Mouse (Mus musculus) midbrain, embryonic 11.5 days (tissue): ENCODE data around the gene Srebf1. TPM values are rescaled to one million over a fixed set of nuclear protein-coding genes. Genes with fewer than 3 reads are reported as not detected.
A peak's percentile ranks its signal among the peaks of the same experiment; 100 is the strongest.

ENCODE experiments used
- ATAC-seq: fragments of 200-750 bp; cut with Nextera tagmentation; 2 replicates; pipeline ENCODE4 v1.8.0; 2017; ENCODE audit warnings: moderate TSS enrichment, moderate library complexity; ENCODE audit not compliant: low FRiP score
- DNase-seq: peaks from one replicate; pipeline ENCODE4 v3.0.0; 2015; ENCODE audit warnings: low spot score; ENCODE audit errors: missing footprints
- H3K27ac ChIP-seq: fragments of 300-500 bp; sonication (generic); 2 replicates; pipeline ENCODE4 v1.5.1; 2014; ENCODE audit warnings: low read depth, low read length
- H3K27me3 ChIP-seq: fragments of 300-500 bp; sonication (generic); 2 replicates; pipeline ENCODE4 v1.6.1; 2014; ENCODE audit warnings: mild to moderate bottlenecking, low read length, moderate library complexity, mixed read lengths; ENCODE audit not compliant: control insufficient read depth, insufficient read depth
- H3K36me3 ChIP-seq: fragments of 300-500 bp; sonication (generic); 2 replicates; pipeline ENCODE4 v1.6.1; 2014; ENCODE audit warnings: mild to moderate bottlenecking, low read length, moderate library complexity, mixed read lengths; ENCODE audit not compliant: control insufficient read depth, insufficient read depth
- H3K4me1 ChIP-seq: fragments of 300-500 bp; sonication (generic); 2 replicates; pipeline ENCODE4 v1.6.1; 2014; ENCODE audit warnings: low read length; ENCODE audit not compliant: control insufficient read depth, insufficient read depth
- H3K4me2 ChIP-seq: fragments of 300-500 bp; sonication (generic); 2 replicates; pipeline ENCODE4 v1.6.1; 2014; ENCODE audit warnings: mild to moderate bottlenecking, moderate library complexity
- H3K4me3 ChIP-seq: fragments of 300-500 bp; sonication (generic); 2 replicates; pipeline ENCODE4 v1.5.1; 2014; ENCODE audit warnings: low read depth, low read length
- H3K9ac ChIP-seq: fragments of 300-500 bp; sonication (generic); 2 replicates; pipeline ENCODE4 v1.6.1; 2014; ENCODE audit warnings: low read length
- H3K9me3 ChIP-seq: fragments of 300-500 bp; sonication (generic); 2 replicates; pipeline ENCODE4 v1.6.1; 2016; ENCODE audit warnings: low read length; ENCODE audit not compliant: control insufficient read depth
- WGBS: fragments of 180-500 bp; shearing (Covaris S2); extraction: QIAGEN DNeasy Blood & Tissue Kit; methylation state at CpG from one replicate; pipeline ENCODE4 v1.1.7; 2014; 5-methylcytosine and 5-hydroxymethylcytosine counted together
- polyA plus RNA-seq: library from polyadenylated mRNA; unstranded; fragments of >200 nt; fragmentation: Nextera tagmentation; extraction: Ambion mirVana; gene quantifications from 2 replicates; pipeline ENCODE4 v1.2.1, GENCODE M21; 2014

Gene Srebf1
- polyA plus RNA-seq, 1 experiment from 2014 or later = 41.1 TPM

DNA sequence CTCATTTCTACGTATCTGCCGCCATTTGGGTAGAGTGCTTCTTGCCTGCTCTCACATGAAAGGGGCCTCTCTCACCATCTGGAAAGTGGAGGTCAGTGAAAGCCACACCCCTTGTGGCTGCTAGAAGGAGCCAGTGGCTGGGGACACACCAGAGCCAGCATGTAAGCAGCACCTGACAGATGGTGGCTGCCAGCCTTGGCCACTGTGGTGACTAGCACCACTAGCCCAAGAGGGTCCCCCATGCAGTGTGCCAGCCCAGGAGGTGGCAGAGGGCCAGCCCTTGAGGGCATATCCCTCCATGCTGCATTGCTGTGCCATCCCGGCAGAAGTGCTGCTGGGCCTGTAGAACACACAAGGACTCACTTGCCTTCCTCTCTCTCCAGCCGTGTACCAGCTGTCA is 28.8 kb downstream of the Srebf1 start:
- H3K27me3 ChIP-seq = no peaks in the 10 kb centered on the region
- H3K9me3 ChIP-seq = peaks cover 6% of the 10 kb centered on the region; the same call in 1 of the 2 replicates
- no peak overlapping the region for H3K27ac ChIP-seq
- no peaks in the 10 kb centered on the region for H3K4me1 ChIP-seq
- ATAC-seq (no peak), DNase-seq (no peak)
- no peak overlapping the region for H3K9ac ChIP-seq
- peaks cover 27% of the 10 kb centered on the region for H3K36me3 ChIP-seq
- no peak overlapping the region for H3K4me2 ChIP-seq
- 87% methylated on average over 4 of the region's 4 CpGs for WGBS
- H3K4me3 ChIP-seq = no peak overlapping the region

DNA sequence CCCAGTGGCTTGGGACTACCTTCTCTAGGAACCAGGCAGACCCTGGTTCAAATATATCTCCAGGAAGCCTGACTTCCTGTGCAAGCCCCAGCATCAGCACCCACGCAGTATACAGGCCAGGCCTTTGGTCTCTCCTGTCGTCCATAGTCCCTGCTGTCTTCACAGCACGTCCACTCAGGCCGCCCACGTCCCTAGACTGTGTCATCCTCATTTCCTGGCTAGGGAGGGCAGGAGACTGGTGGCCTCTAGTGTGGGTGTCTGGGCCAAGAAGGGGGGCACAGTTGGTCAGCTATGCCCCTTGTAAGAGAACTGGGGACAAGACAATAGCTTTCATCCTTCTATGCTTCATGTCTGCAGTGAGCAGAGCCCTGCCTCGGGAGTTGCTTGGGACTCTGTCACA is 29.8 kb downstream of the Srebf1 start:
- H3K9me3 ChIP-seq = peaks cover 6% of the 10 kb centered on the region; the same call in 1 of the 2 replicates
- H3K4me3 ChIP-seq = no peak overlapping the region
- H3K4me1 ChIP-seq = no peaks in the 10 kb centered on the region
- H3K27ac ChIP-seq = no peak overlapping the region
- no peak for ATAC-seq
- no peak for DNase-seq
- H3K9ac ChIP-seq = no peak overlapping the region
- H3K27me3 ChIP-seq = no peaks in the 10 kb centered on the region
- H3K36me3 ChIP-seq = peaks cover 32% of the 10 kb centered on the region
- WGBS = 80% methylated on average over 6 of the region's 6 CpGs
- H3K4me2 ChIP-seq = no peak overlapping the region

DNA sequence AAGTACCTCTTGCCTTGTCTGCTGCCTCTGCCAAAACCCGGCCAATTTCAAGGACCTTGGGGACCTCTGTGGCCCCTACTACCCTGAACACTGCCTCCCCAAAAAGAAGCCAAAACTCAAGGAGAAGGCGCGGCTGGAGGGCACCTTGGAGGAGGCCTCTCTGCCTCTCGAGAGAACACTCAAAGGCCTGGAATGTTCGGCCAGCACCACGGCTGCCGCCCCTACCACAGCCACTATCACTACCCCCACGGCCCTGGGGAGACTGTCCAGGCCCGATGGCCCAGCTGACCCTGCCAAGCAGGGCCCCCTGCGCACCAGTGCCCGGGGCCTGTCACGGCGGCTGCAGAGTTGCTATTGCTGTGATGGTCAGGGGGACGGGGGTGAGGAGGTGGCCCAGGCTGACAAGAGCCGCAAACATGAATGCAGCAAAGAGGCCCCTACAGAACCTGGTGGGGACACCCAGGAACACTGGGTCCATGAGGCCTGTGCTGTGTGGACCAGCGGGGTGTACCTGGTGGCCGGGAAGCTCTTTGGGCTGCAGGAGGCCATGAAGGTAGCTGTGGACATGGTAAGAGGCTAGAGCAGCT is 32.2 kb downstream of the Srebf1 start:
- H3K9me3 ChIP-seq = peaks cover 6% of the 10 kb centered on the region; the same call in 1 of the 2 replicates
- H3K9ac ChIP-seq = no peak overlapping the region
- H3K27me3 ChIP-seq = no peaks in the 10 kb centered on the region
- no peak overlapping the region for H3K4me3 ChIP-seq
- H3K4me1 ChIP-seq = peaks cover 1% of the 10 kb centered on the region; the same call in 1 of the 2 replicates
- no peak overlapping the region for H3K27ac ChIP-seq
- peaks cover 42% of the 10 kb centered on the region for H3K36me3 ChIP-seq
- WGBS = 91% methylated on average over 17 of the region's 17 CpGs
- ATAC-seq = no peak
- no peak overlapping the region for H3K4me2 ChIP-seq
- no peak for DNase-seq

DNA sequence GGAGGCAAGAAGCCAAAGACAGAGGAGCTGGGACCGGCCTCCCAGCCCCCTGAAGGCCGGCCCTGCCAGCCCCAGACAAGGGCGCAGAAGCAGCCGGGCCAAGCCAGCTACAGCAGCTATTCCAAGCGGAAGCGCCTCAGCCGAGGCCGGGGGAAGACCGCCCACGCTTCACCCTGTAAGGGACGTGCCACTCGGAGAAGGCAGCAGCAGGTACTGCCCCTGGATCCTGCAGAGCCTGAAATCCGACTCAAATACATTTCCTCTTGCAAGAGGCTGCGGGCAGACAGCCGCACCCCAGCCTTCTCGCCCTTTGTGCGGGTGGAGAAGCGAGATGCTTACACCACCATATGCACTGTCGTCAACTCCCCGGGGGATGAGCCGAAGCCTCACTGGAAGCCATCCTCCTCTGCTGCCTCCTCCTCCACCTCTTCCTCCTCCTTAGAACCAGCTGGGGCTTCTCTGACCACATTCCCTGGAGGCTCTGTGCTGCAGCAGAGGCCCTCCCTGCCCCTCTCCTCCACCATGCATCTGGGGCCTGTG is 32.8 kb downstream of the Srebf1 start:
- Histone ChIP-seq H3K9ac (no peak overlapping the region), H3K27ac (no peak overlapping the region; the same call in 1 of the 2 replicates), H3K4me2 (no peak overlapping the region), H3K36me3 (peaks cover 37% of the 10 kb centered on the region), H3K4me3 (no peak overlapping the region), H3K4me1 (peaks cover 7% of the 10 kb centered on the region), H3K9me3 (peaks cover 2% of the 10 kb centered on the region; the same call in 1 of the 2 replicates), H3K27me3 (no peaks in the 10 kb centered on the region)
- 91% methylated on average over 21 of the region's 21 CpGs for WGBS
- no peak for ATAC-seq
- no peak for DNase-seq

DNA sequence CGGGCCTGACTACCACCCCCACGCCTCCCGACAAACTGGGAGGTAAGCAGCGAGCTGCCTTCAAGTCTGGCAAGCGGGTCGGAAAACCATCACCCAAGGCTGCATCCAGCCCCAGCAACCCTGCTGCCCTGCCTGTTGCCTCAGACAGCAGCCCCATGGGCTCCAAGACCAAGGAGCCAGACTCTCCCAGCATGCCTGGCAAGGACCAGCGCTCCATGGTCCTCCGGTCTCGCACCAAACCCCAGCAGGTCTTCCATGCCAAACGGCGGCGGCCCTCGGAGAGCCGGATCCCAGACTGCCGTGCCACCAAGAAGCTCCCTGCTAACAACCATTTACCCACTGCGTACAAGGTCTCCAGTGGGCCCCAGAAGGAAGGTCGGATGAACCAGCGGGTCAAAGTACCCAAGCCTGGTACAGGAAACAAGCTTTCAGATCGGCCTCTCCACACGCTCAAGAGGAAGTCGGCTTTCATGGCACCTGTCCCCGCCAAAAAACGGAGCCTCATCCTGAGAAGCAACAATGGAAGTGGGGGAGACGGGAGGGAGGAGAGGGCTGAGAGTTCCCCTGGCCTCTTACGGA is 34.0 kb downstream of the Srebf1 start:
- Histone ChIP-seq H3K27me3 (no peaks in the 10 kb centered on the region), H3K36me3 (peaks cover 32% of the 10 kb centered on the region; the same call in 1 of the 2 replicates), H3K27ac (no peak overlapping the region), H3K4me3 (no peak overlapping the region), H3K9me3 (no peaks in the 10 kb centered on the region), H3K9ac (no peak overlapping the region), H3K4me2 (no peak overlapping the region), H3K4me1 (peaks cover 19% of the 10 kb centered on the region)
- ATAC-seq = no peak
- WGBS = 91% methylated on average over 25 of the region's 25 CpGs
- DNase-seq = no peak

DNA sequence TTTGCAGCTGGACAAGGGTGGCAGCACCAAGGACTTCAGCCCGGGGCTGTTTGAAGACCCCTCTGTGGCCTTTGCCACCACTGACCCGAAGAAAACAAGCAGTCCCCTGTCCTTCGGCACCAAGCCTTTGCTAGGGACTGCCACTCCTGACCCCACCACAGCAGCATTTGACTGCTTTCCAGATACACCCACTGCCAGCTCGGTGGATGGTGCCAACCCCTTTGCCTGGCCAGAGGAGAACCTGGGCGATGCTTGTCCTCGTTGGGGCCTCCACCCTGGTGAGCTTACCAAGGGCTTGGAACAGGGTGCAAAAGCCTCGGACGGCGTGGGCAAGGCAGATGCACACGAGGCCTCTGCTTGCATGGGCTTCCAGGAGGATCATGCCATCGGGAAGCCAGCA is 35.3 kb downstream of the Srebf1 start:
- Histone ChIP-seq H3K9ac (no peak overlapping the region), H3K27me3 (no peaks in the 10 kb centered on the region), H3K27ac (no peak overlapping the region), H3K4me3 (no peak overlapping the region), H3K9me3 (no peaks in the 10 kb centered on the region), H3K4me1 (peaks cover 32% of the 10 kb centered on the region), H3K4me2 (no peak overlapping the region), H3K36me3 (peaks cover 32% of the 10 kb centered on the region; the same call in 1 of the 2 replicates)
- WGBS = 95% methylated on average over 11 of the region's 11 CpGs
- no peak for DNase-seq
- no peak for ATAC-seq

DNA sequence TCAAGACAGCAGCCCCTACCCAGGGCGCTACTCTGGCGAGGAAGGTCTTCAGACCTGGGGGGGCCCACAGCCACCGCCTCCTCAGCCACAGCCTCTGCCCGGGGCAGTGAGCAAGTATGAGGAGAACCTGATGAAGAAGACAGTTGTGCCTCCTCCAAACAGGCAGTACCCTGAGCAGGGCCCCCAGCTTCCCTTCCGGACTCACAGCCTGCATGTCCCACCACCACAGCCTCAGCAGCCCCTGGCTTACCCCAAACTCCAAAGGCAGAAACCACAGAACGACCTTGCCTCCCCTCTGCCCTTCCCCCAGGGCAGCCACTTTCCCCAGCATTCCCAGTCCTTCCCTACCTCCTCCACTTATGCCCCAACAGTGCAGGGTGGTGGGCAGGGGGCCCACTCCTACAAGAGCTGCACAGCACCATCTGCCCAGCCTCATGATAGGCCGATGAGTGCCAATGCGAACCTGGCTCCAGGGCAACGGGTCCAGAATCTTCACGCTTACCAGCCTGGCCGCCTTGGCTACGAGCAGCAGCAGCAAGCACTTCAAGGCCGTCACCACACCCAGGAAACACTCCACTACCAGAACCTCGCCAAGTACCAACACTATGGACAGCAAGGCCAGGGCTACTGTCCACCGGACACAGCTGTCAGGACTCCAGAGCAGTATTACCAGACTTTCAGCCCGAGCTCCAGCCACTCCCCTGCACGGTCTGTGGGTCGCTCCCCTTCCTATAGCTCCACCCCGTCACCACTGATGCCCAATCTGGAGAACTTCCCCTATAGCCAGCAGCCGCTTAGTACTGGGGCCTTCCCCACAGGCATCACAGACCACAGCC is 36.8 kb downstream of the Srebf1 start:
- no peak overlapping the region for H3K27ac ChIP-seq
- H3K4me3 ChIP-seq = no peak overlapping the region
- ATAC-seq (no peak), DNase-seq (no peak)
- no peaks in the 10 kb centered on the region for H3K27me3 ChIP-seq
- peaks cover 25% of the 10 kb centered on the region; the same call in 1 of the 2 replicates for H3K36me3 ChIP-seq
- no peak overlapping the region for H3K9ac ChIP-seq
- no peaks in the 10 kb centered on the region for H3K9me3 ChIP-seq
- H3K4me2 ChIP-seq = no peak overlapping the region
- WGBS = 85% methylated on average over 20 of the region's 20 CpGs
- H3K4me1 ChIP-seq = peaks cover 36% of the 10 kb centered on the region

DNA sequence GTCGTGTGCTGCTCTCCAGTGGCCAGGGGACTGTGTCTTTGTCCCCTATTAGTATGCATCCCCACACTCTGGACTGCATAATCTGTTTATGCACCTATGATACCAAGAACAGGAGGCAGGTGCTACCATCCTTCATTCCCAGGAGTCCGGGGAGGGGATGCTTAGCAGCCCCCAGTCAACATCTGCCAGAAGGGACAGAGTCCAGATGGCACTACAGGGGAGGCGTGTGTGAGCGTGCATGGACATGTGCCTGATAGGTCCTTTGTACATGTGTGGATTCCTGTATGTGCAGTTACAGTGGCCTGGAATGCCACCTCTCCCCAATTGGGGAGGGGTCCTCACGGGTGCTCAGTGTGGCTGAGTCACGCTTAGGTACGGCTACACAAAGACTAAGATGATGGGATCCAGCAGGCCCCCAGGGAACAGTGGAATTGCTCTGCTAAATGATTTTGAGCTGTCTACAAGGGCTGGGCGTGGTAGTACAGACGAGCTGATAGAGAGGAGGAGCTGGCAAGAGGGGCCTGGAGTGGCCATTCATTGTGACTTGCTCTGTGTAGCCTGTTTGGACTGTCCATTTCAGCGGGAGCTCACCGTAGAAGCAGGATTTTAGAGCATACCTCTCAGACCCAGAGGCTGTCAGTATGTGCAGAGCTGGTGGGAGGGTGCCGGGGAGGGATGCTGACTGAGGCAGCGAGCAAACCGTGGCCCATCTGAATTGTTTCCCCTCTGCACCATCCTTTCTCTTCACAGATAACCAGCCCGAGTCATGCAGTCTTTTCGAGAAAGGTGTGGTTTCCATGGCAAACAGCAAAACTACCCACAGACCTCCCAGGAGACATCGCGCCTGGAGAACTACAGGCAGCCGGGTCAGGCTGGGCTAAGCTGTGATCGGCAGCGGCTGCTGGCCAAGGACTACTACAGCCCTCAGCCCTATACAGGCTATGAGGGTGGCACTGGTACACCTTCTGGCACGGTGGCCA is 37.7 kb downstream of the Srebf1 start:
- no peak for DNase-seq
- Histone ChIP-seq H3K9ac (peak overlapping the region; percentile 28), H3K36me3 (peaks cover 22% of the 10 kb centered on the region; the same call in 1 of the 2 replicates), H3K27ac (peak overlapping the region; percentile 31), H3K4me1 (peaks cover 36% of the 10 kb centered on the region), H3K9me3 (no peaks in the 10 kb centered on the region), H3K4me2 (no peak overlapping the region), H3K27me3 (no peaks in the 10 kb centered on the region), H3K4me3 (no peak overlapping the region)
- peak; percentile 62; the same call in 1 of the 2 replicates for ATAC-seq
- WGBS = 45% methylated on average over 22 of the region's 22 CpGs
